Mouse (Mus musculus) heart, postnatal 10 days (tissue): ENCODE results near the gene Svs1. TPM values are rescaled to one million over a fixed set of nuclear protein-coding genes. Genes with fewer than 3 reads are reported as not detected.
A peak's percentile ranks its signal among the peaks of the same experiment; 100 is the strongest.
"Not testable (repeated sequence)": the region's sequence is repeated elsewhere in the genome, so short reads cannot be mapped to it uniquely, and the experiment has no call there.

Experiments
- DNase-seq, 2 experiments: peaks; one replicate each; pipeline ENCODE4 v3.0.0; 2021
- intact Hi-C: fragments of 180-260 bp; cut with DNase I; formaldehyde crosslinking; loops from one replicate; pipeline ENCODE4 v1.15.1; 2025
- total RNA-seq, 2 experiments: library from RNA; stranded (reverse); gene quantifications; 2 replicates each; pipeline ENCODE4 v1.2.3; 2021

Svs1 gene
- total RNA-seq = not detected

DNA sequence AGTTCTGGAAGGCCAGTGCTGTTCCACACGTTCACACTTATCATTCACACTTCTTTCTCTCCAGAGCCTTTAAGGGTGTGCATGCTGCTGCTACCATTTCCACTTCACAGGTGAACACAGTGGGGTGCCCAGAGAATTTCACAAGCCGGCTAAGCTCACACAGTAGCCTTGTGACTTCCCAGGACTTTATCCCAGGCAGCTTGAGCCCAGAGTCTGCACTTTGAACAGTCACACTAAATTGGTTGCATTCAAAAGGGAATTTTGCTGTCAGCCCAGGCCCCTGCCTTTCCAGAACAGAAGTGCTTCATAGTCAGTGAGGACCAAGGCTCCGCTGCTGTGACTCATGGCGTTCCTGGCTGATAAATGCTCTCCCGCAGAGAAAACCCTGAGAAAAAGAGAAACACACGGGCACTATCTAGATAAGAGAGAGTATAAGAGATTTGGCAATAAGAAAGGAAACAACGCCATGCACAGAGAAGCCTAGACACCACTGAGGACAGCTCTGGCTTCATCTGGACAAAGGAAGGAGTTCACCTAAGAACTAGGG, at the start of gene Svs1:
Svs1 (plus strand) TSS at position 418 of the 547 bp plus-strand sequence.
- no peak for DNase-seq
- intact Hi-C loops = no loop called here

DNA sequence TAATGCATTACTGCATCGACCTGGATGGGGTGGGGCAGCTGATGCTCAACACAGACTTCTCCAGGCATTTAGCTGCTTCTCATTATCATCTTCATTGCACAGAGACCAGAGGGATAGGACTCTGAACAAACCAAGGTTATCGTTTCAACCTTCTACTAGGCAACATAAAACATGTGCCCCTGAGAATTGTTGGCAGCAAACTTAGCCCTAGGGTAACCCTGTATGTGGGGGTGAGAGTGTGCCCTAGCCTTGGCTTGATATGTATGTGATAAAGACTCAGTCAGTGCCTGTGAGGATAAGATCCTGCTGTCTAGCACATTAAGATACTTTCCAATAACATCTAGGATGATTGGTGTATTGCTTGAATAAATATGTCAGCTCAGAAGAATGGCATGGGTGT, 37.1 kb upstream of the Svs1 start:
- intact Hi-C loops = no loop called here
- no peak for DNase-seq

GRCm38 (mm10) chr6:48950676-48951075, 36.0 kb upstream of the Svs1 start:
- DNase-seq = no peak
- intact Hi-C loops = no loop called here

GRCm38 (mm10) chr6:48951630-48952029, 35.0 kb upstream of the Svs1 start:
- DNase-seq = no peak
- intact Hi-C loops = no loop called here

- intact Hi-C loops = no loop called here
- DNase-seq = no peak
These were observed 33.4 kb upstream of the Svs1 start for GRCm38 (mm10) chr6:48953220-48953619.

GRCm38 (mm10) chr6:48954211-48954610, 32.5 kb upstream of the Svs1 start:
- intact Hi-C loops = no loop called here
- DNase-seq = no peak

DNA sequence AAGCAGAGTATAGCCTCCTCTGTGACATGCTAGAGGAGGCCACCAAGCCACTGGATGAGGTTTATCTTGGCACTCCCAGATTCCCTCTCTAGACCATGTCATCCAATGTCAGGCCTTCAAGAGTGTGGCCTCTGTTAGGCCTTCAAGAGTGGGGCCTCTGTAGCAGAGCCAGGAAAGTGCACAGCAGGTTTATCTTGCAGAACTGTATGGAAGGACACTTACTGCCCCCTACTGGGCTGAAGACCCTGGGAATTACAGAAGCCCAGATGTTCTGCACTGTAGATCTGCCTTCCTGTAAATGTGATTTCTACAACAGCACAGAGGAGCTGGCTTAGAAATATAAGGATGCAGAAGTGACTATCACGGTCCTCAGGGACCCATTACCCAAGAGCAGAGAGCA, 31.7 kb upstream of the Svs1 start:
- DNase-seq = peak; percentile 42 to 61
- intact Hi-C loops = loop anchor here (1.0 to 5.0 kb wide), 3 partner anchors 95 to 308 kb away; partner anchors contain the start of gene Gimap8

GRCm38 (mm10) chr6:48956785-48957184, 29.9 kb upstream of the Svs1 start:
- DNase-seq = no peak
- intact Hi-C loops = loop anchor here (5.0 kb wide), 1 partner anchor 309 kb away; the partner anchor contains the start of gene Gimap8

DNA sequence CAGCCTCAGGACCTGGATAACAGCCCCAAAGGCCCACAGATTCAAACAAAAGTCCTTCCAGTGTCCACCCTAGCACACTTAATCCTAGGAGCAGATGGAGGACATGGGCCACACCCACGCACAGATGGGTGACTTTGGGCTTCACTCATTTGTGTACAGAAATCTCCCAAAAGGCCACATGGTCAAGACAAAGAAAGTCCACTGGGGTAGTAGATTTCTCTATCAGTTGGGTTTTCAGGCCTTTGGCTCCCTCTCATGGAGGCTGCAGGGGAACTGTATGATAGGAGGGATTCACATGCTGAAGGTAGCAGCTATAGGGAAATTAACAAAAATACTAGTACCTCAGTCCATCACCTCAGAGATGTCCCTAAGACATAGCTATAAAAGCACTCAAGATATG, 28.6 kb upstream of the Svs1 start:
- intact Hi-C loops = loop anchor here (5.0 kb wide), 1 partner anchor 311 kb away; the partner anchor contains the start of gene Gimap8

DNA sequence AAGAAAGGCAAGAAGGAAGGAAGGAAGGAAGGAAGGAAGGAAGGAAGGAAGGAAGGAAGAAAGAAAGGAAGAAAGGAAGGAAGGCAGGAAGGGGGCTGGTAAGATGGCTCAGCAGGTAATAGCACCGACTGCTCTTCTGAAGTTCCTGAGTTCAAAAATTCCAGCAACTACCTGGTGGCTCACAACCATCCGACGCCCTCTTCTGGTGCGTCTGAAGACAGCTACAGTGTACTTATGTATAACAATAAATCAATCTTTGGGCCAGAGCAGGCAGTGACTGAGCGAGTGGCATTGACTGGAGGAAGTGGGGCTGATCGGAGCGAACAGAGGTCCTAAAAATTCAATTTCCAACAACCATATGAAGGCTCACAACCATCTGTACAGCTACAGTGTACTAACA, 27.5 kb upstream of the Svs1 start:
- not testable (repeated sequence) for DNase-seq
- intact Hi-C loops = loop anchor here (5.0 kb wide), 1 partner anchor 312 kb away; the partner anchor contains the start of gene Gimap8

More for the DNA sequence above, 28.6 kb upstream of the Svs1 start:
- DNase-seq = peak; percentile 8 to 28

GRCm38 (mm10) chr6:48966696-48967095, 20.0 kb upstream of the Svs1 start:
- intact Hi-C loops, DNase-seq: not testable (repeated sequence)

- DNase-seq = no peak
- intact Hi-C loops = no loop called here
These were observed 18.8 kb upstream of the Svs1 start for GRCm38 (mm10) chr6:48967868-48968267.

- intact Hi-C loops = no loop called here
- no peak for DNase-seq
These were observed 12.0 kb upstream of the Svs1 start, which contains the start of gene Doxl2 for GRCm38 (mm10) chr6:48974663-48975062. Gene Doxl2, plus strand, starts transcription at chr6:48974963.

GRCm38 (mm10) chr6:48979616-48980015, 7.0 kb upstream of the Svs1 start:
- DNase-seq = no peak

GRCm38 (mm10) chr6:48982305-48982704, 4.4 kb upstream of the Svs1 start:
- DNase-seq = no peak
- intact Hi-C loops = no loop called here

More at GRCm38 (mm10) chr6:48979616-48980015, 7.0 kb upstream of the Svs1 start:
- intact Hi-C loops = no loop called here

DNA sequence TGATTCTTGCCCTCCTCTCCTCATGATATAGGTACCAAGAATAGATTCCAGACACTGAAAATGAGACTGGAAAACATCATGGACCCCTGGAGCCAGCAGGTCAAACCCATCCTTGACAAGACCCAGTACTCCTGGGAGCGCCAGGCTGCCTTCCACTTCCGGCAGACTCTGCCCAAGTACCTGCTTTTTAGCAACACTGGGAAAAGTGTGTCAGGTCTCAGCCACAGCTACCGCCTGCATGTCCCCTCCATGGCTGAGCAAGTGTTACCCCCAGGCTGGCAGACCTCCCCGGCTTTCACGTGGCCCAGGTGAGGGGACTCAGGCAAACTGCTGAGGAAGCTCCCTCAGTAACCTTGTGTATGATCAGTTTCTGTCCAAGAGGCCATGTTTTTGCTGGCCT, 3.3 kb downstream of the Svs1 start:
- intact Hi-C loops = no loop called here
- DNase-seq = no peak

DNA sequence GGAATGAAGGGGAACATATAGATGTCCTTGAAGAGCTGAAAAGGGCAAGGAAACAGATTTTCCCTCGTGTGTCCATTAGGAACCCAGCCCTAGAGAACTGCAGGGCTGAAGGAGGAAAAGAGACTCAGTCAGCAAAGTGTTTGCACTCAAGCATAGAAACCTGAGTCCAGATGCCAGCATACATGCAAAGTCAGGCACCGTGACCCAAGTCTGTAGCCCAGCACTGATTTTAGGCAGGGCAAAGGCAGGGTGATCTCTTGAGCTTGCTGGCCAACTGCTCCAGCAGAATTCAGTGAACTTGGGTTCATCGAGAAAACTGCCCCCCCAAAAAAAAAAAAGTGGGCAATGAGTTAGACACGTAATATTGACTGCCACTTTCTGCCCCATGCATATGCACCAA, 5.3 kb downstream of the Svs1 start:
- DNase-seq = no peak
- intact Hi-C loops = no loop called here

- intact Hi-C loops = no loop called here
- DNase-seq = no peak
These were observed 11.5 kb downstream of the Svs1 start for GRCm38 (mm10) chr6:48998186-48998585.

DNA sequence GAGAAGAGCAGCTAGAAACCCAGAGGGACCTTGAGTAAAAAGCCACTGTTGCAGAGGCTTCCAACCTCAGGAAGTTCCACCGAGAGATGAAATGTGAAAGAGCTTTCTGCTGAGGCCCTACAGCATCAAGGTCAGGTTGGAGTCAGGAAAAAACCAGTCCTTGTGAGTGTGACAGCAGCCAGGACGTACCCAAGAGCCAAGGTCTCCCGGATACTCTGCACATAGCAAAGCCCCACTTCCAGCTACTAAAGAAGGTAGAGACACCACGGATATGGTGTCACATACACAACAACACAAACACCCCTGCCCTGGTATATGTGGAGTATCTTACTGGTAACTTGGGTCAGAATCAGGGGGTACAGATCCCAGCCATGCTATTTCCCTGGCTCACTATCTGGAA, 12.1 kb downstream of the Svs1 start:
- intact Hi-C loops = no loop called here
- DNase-seq = no peak

GRCm38 (mm10) chr6:49003381-49003780, 16.7 kb downstream of the Svs1 start:
- intact Hi-C loops = no loop called here
- no peak for DNase-seq

DNA sequence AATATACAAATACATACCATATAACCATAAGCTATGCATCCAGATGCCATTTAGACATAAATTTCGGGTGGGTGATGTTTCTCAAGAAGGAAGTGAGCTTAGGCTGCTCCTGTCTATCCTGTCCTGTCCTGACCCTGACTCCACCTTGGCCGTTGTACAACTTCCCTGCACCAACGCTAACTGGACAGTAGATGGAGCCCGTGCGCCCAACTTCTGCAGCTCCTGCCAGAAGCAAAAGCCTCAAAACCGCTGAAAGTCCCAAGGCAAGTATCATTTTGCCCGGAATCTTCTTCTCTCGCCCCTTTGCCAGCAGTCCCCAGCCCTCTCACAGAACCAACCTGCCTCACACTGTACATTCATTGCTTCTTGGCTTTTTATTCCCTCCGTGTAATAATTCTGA, 21.3 kb downstream of the Svs1 start:
- peak; percentile 70 to 80 for DNase-seq
- intact Hi-C loops = no loop called here

GRCm38 (mm10) chr6:49008420-49009160, 21.9 kb downstream of the Svs1 start:
- intact Hi-C loops = no loop called here
- DNase-seq = no peak
